Mouse (Mus musculus) telencephalon, adult 2 months (tissue): ENCODE data around the gene Grap.

Source experiments
- DNase-seq: peaks from one replicate; pipeline ENCODE4 v3.0.0-alpha.2; 2011; ENCODE audit warnings: low read depth, low spot score

The Grap gene

GRCm38 (mm10) chr11:61658360-61658922, 5.4 kb downstream of the Grap start:
- DNase-seq: no peak

DNA sequence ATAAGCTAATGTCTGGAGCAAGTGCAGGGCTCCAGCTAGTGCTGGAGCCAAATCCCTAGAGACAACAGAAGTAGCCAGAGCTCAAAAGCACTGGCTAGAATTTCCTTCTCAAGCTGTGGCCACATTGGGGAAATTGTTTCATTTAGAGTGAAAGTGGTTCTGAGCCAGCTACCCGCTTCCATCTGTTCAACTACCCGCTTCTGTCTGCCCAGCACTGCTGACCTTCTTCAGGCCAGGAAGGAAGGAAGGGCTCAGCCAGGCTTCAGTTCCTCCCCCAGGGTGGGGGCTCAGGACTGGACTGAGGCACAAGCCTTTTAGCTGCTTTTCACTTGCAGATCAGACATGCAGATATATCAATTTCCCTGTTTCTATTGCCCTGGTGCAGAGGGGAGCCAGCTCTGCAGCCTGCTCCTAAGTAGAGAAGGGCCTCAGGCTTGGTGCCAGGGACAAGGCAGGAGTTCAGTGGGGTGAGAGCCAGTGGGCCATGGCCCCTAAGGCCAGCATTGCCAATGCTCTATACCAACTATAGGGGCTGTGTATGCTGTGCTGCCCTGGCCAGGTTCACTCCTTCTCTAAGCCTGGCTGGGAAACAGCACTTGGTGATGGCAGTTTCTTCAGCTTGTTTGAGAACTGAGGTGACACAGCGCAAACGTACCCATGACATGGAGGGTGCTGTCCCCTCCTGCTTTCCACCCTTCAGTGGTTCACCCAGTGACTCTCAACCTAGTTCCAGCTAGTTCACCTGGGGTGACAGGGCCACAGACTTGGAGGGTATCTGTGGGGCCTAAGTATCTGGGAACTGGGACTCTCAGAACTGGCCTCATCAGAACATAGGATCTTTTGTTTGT, 6.2 kb downstream of the Grap start:
- no peak for DNase-seq

- no peak for DNase-seq
Observed at GRCm38 (mm10) chr11:61660001-61660400, 6.9 kb downstream of the Grap start.

GRCm38 (mm10) chr11:61660806-61661392, 7.8 kb downstream of the Grap start:
- no peak for DNase-seq

GRCm38 (mm10) chr11:61662189-61662588, 9.1 kb downstream of the Grap start:
- DNase-seq: no peak

DNA sequence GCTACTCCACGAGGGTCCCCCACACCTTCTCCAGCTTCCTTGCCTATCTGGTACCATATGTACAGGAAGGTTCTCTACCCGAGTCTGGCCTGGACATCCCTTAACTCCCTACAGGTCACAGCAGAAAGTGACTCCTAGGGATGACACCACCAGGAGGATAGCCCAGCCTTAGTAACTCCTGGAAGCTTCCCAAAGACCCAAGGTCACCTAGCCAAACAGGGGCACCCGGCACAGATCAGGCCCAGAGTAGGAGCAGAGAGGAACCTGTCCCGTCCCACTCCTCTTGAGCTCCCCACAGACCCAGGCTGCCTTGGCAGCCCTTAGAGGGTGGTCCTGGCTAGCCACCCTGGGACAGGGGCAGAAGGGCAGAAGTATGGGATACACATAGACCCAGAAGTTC, 12.3 kb downstream of the Grap start:
- no peak for DNase-seq

DNA sequence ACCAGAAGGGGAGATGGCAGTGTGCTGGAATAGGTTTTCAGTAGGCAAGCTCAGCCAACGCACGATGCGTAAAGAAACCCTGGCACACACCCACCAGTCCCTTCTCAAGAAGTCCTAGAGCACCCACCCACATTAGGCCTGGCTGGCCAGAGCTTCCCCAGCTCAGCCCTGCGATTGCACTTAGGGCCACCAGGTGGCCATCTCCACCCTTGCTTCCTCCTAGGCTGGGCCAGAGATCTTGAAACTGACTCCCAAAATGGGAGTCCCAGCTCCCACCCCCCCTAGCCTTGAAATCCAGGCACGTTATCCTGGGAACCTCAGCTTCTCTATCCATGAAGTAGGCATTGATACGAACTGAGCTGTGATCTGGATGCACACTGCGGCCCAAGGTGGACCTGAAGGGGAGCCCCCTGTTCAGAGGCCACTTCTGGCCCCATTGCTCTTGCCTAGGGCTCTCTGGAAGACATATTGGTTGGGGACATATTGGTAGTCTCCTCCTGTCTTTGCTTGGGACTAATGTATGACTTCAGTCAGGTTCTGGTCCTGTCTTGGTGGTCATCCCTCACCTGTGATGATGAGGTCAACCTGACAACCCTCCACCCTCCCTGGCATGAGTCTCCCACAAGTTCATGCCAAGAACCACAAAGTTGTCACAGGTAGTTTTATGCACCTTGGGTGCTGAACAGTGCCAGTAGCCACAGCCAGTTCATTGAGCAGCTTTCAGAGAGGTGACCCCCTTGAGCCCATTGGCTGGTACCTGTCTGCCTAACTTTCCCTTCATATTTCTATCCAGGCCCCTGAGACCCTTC, 13.1 kb downstream of the Grap start:
- no peak for DNase-seq

DNA sequence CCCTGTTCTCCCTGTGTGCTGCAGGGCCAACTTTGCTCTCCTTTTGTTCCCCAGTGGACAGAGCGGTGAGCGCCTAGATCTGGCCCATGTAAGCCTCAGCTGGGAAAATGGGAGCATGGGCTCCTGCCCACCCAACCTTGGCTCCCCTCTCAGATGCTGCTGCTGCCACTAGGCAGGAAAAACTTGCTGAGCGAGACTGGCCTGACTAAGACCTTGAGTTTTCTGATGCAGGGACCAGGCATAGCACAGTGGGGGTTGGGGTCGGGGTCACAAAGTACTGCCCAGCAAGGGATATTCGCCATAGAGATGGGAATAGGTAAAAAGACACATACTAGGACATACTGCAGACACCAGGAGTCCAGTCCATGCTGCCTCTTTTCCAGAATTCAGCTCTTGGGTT, 14.2 kb downstream of the Grap start:
- DNase-seq: no peak

- no peak for DNase-seq
Observed at GRCm38 (mm10) chr11:61667782-61668181, 14.7 kb downstream of the Grap start.

GRCm38 (mm10) chr11:61669492-61670490, 16.7 kb downstream of the Grap start:
- DNase-seq: no peak

- DNase-seq: no peak
Observed at GRCm38 (mm10) chr11:61671781-61672383, 18.8 kb downstream of the Grap start.

- DNase-seq: no peak
Observed at GRCm38 (mm10) chr11:61673686-61674085, 20.6 kb downstream of the Grap start.

- no peak for DNase-seq
Observed at GRCm38 (mm10) chr11:61674151-61674838, 21.2 kb downstream of the Grap start.

- no peak for DNase-seq
Observed at GRCm38 (mm10) chr11:61674839-61675159, 21.7 kb downstream of the Grap start.

- DNase-seq: no peak
Observed at GRCm38 (mm10) chr11:61675332-61675731, 22.3 kb downstream of the Grap start.

DNA sequence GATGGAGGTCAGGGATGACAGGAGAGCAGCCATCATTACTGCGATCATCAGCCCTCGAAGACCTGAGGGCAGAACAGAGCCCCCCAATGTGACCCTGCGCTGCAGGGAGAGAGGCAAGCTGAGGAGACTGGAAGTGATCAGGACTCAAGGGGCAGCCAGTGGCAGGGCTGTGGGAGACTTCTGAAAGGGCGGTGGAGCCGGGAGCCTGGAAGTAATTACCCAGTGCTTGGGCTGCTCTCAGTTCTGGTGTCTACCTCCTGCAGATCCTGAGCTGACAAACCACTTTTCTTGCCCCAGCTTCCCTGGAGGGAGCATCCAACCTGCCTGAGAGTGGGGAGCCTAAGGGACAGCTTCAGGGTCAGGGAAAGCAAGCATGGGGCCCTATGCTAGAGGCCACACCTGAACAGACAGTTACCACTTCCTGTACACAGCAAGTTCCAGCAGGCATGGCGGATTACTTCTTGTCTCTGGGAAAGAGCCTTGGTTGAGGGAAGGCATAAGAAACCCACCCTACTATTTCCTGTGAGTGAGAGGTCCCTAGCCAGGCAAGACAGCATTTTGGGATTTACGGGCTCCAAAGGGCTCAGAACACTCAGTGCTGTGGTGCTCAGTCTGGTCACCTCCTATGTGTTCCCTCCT, 23.3 kb downstream of the Grap start:
- DNase-seq: no peak

- no peak for DNase-seq
Observed at GRCm38 (mm10) chr11:61677709-61678108, 24.6 kb downstream of the Grap start.

GRCm38 (mm10) chr11:61679091-61679866, 26.2 kb downstream of the Grap start:
- no peak for DNase-seq
